Mouse (Mus musculus) C2C12 (cell line): Measurements from ENCODE around the gene Krtap2-4. TPM values are rescaled to one million over a fixed set of nuclear protein-coding genes. Genes with fewer than 3 reads are reported as not detected.
A peak's percentile ranks its signal among the peaks of the same experiment; 100 is the strongest.
"Not testable (repeated sequence)": the region's sequence is repeated elsewhere in the genome, so short reads cannot be mapped to it uniquely, and the experiment has no call there.

Experiments
- H3K27me3 ChIP-seq: one replicate; pipeline ENCODE4 v1.6.1; 2011; ENCODE audit not compliant: control insufficient read depth, insufficient read depth, insufficient read length
- H3K36me3 ChIP-seq: one replicate; pipeline ENCODE4 v1.6.1; 2011; ENCODE audit not compliant: control insufficient read depth, insufficient read depth
- H3K4me3 ChIP-seq: one replicate; pipeline ENCODE4 v1.5.1; 2011; ENCODE audit warnings: mild to moderate bottlenecking, control low read depth; ENCODE audit not compliant: poor library complexity, insufficient read depth, severe bottlenecking
- H3K79me2 ChIP-seq: one replicate; pipeline ENCODE4 v1.6.1; 2011; ENCODE audit not compliant: control insufficient read depth, insufficient read depth
- H3K79me3 ChIP-seq: one replicate; pipeline ENCODE4 v1.6.1; 2011; ENCODE audit warnings: low read depth, control low read depth
- H3ac ChIP-seq: one replicate; pipeline ENCODE3; 2011; ENCODE audit warnings: low read depth; ENCODE audit not compliant: control insufficient read depth, insufficient read length
- CEBPB ChIP-seq: IDR thresholded peaks from one replicate; pipeline ENCODE4 v1.6.1; 2011; ENCODE audit warnings: low read depth, mild to moderate bottlenecking, control low read depth, moderate library complexity
- CTCF ChIP-seq: IDR thresholded peaks from one replicate; pipeline ENCODE4 v1.5.1; 2011; ENCODE audit not compliant: control insufficient read depth, insufficient read depth, insufficient read length
- FOSL1 ChIP-seq: IDR thresholded peaks from one replicate; pipeline ENCODE4 v1.8.0; 2011; ENCODE audit warnings: mild to moderate bottlenecking, low read length; ENCODE audit not compliant: poor library complexity, insufficient read depth, severe bottlenecking
- MAX ChIP-seq: IDR thresholded peaks from one replicate; pipeline ENCODE4 v1.6.1; 2011; ENCODE audit warnings: mild to moderate bottlenecking, control low read depth
- MYOD1 ChIP-seq: IDR thresholded peaks from one replicate; pipeline ENCODE4 v1.6.1; 2011; ENCODE audit warnings: low read depth; ENCODE audit not compliant: control insufficient read depth, insufficient read length
- MYOG ChIP-seq: IDR thresholded peaks from one replicate; pipeline ENCODE4 v1.6.1; 2011; ENCODE audit not compliant: control insufficient read depth, insufficient read length; ENCODE audit errors: extremely low read depth
- USF1 ChIP-seq: IDR thresholded peaks from one replicate; pipeline ENCODE4 v1.6.1; 2011; ENCODE audit warnings: low read depth, mild to moderate bottlenecking, control low read depth, moderate library complexity
- polyA plus RNA-seq: library from polyadenylated mRNA; unstranded; fragments of >200 nt; fragmentation: generic; extraction: Trizol; gene quantifications from one replicate; pipeline ENCODE4 v1.2.1, GENCODE M21; 2012; ENCODE audit warnings: missing spikeins

Gene Krtap2-4
- polyA plus RNA-seq, 1 experiment = not detected

GRCm38 (mm10) chr11:99646444-99646843, 31.8 kb upstream of the Krtap2-4 start:
- no peaks in the 10 kb centered on the region for H3K36me3 ChIP-seq
- no peak overlapping the region for H3ac ChIP-seq
- no peak overlapping the region for H3K4me3 ChIP-seq
- TF ChIP-seq MYOD1 (no peak), MYOG (no peak), FOSL1 (no peak), USF1 (no peak), CEBPB (no peak), MAX (no peak)
- no peaks in the 10 kb centered on the region for H3K79me2 ChIP-seq
- H3K79me3 ChIP-seq = no peaks in the 10 kb centered on the region
- H3K27me3 ChIP-seq = no peaks in the 10 kb centered on the region

- TF ChIP-seq USF1 = no peak
- no peak for TF ChIP-seq CEBPB
- TF ChIP-seq MAX = no peak
- TF ChIP-seq CTCF = no peak
- TF ChIP-seq MYOG = no peak
- TF ChIP-seq FOSL1 = no peak
- TF ChIP-seq MYOD1 = no peak
- H3K4me3 ChIP-seq = no peak overlapping the region
- no peaks in the 10 kb centered on the region for H3K79me2 ChIP-seq
- no peak overlapping the region for H3ac ChIP-seq
- H3K36me3 ChIP-seq = no peaks in the 10 kb centered on the region
- no peaks in the 10 kb centered on the region for H3K79me3 ChIP-seq
- H3K27me3 ChIP-seq = no peaks in the 10 kb centered on the region
Observed at GRCm38 (mm10) chr11:99644351-99644750, 29.7 kb upstream of the Krtap2-4 start.

- peak; percentile 87 for TF ChIP-seq MYOD1
- not testable (repeated sequence) for H3K79me2 ChIP-seq, H3K27me3 ChIP-seq, H3K79me3 ChIP-seq, H3K4me3 ChIP-seq, H3ac ChIP-seq, H3K36me3 ChIP-seq
Observed at GRCm38 (mm10) chr11:99643635-99644139, 29.0 kb upstream of the Krtap2-4 start, which contains the start of gene Krtap4-7. Gene Krtap4-7, minus strand, starts transcription at chr11:99644089.

GRCm38 (mm10) chr11:99640926-99641325, 26.3 kb upstream of the Krtap2-4 start:
- Histone ChIP-seq H3ac (no peak overlapping the region), H3K4me3 (no peak overlapping the region), H3K36me3 (no peaks in the 10 kb centered on the region), H3K79me2 (no peaks in the 10 kb centered on the region), H3K27me3 (no peaks in the 10 kb centered on the region), H3K79me3 (no peaks in the 10 kb centered on the region)
- TF ChIP-seq MYOG = no peak
- TF ChIP-seq FOSL1 = no peak
- no peak for TF ChIP-seq CTCF

- Histone ChIP-seq H3K36me3 (no peaks in the 10 kb centered on the region), H3K79me2 (no peaks in the 10 kb centered on the region), H3ac (no peak overlapping the region), H3K27me3 (no peaks in the 10 kb centered on the region), H3K79me3 (no peaks in the 10 kb centered on the region), H3K4me3 (no peak overlapping the region)
- TF ChIP-seq MYOD1 (no peak), MYOG (no peak)
Observed at GRCm38 (mm10) chr11:99637086-99637485, 22.4 kb upstream of the Krtap2-4 start.

- no peak within 1 kb of the TSS for H3ac ChIP-seq
- TF ChIP-seq CEBPB = no peak
- TF ChIP-seq MYOG = no peak
- TF ChIP-seq MYOD1 = peak; percentile 85
- no peak within 1 kb of the TSS for H3K4me3 ChIP-seq
- no peaks in the 10 kb centered on the region for H3K79me2 ChIP-seq
- H3K36me3 ChIP-seq = no peaks in the 10 kb centered on the region
- no peaks in the 10 kb centered on the region for H3K27me3 ChIP-seq
- no peaks in the 10 kb centered on the region for H3K79me3 ChIP-seq
Observed at GRCm38 (mm10) chr11:99634653-99635134, 20.0 kb upstream of the Krtap2-4 start, which contains the start of gene Krtap4-2. Gene Krtap4-2, minus strand, starts transcription at chr11:99635084.

GRCm38 (mm10) chr11:99633293-99633692, 18.6 kb upstream of the Krtap2-4 start:
- H3ac ChIP-seq = no peak overlapping the region
- no peaks in the 10 kb centered on the region for H3K27me3 ChIP-seq
- H3K36me3 ChIP-seq = no peaks in the 10 kb centered on the region
- no peak overlapping the region for H3K4me3 ChIP-seq
- H3K79me2 ChIP-seq = no peaks in the 10 kb centered on the region
- TF ChIP-seq CEBPB (no peak), MAX (no peak), USF1 (no peak), MYOD1 (no peak), MYOG (no peak), FOSL1 (no peak), CTCF (no peak)
- H3K79me3 ChIP-seq = no peaks in the 10 kb centered on the region
